Mouse (Mus musculus) liver, embryonic 14.5 days (tissue): ENCODE measurements around the gene Gca.

ENCODE experiments used
- CTCF ChIP-seq: IDR thresholded peaks from 2 replicates; pipeline ENCODE4 v1.5.1; 2016; ENCODE audit warnings: antibody characterized with exemption, low read depth, control low read depth
- EP300 ChIP-seq: IDR thresholded peaks from 2 replicates; pipeline ENCODE4 v1.6.1; 2016; ENCODE audit warnings: antibody characterized with exemption, low read depth

DNA sequence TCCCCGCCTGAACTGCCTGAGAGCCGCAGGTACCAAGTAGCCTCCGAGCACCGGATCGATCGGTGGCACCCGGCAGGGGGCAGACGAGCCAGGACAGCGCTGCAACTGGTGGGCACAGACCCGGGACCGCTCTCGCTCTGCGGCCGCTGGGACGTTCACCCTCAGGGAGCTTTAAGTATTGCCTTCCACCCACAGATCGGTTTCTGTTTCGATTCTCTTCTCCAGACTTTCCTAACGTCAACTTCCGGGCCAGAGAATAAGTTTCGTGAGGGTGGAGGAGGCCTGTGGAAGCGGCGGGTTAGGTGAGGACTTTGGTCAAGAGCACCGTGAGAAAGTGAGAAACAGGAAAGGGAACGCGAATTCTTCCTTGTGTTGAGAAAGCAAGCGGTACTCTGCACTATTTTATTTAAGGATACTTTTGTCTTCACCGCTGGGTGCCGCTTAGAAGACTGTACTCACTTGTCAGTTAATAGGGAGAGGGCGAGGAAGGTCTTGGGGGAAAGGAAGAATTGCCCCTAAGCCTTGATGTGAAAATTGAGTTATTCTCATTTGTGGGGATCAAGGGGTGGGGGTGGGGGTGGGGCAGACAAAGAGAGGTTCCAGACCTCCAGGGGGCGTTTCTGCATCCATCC, 18.0 kb upstream of the Gca start, which contains the start of gene Ifih1:
- peak; percentile 83 for TF ChIP-seq CTCF
- TF ChIP-seq EP300 = no peak
